Mouse (Mus musculus) Patski (cell line): Measurements from ENCODE around the gene Siah2. TPM values are rescaled to one million over a fixed set of nuclear protein-coding genes. Genes with fewer than 3 reads are reported as not detected.

Experiments
- ATAC-seq: fragments of 100-300 bp; one replicate; pipeline ENCODE4 v1.8.0; 2021
- CTCF ChIA-PET: fragments of 350-600 bp; sonication (Branson Sonifier 250); formaldehyde crosslinking; loops from one replicate; lab custom pipeline; 2022; ENCODE audit warnings: inconsistent platforms; lab: Charles Lee
- POLR2A ChIA-PET: fragments of 350-600 bp; sonication (Branson Sonifier 250); formaldehyde crosslinking; loops from one replicate; lab custom pipeline; 2022; ENCODE audit warnings: antibody characterized with exemption, inconsistent platforms; lab: Charles Lee
- DNase-seq: peaks from one replicate; pipeline ENCODE4 v3.0.0-alpha.2; 2011; ENCODE audit warnings: low read depth, low spot score
- H3K27me3 ChIP-seq: fragments of 371-371 bp; one replicate; pipeline ENCODE4 v1.5.1; 2021
- CTCF ChIP-seq: fragments of 100-300 bp; IDR thresholded peaks from one replicate; pipeline ENCODE4 v1.5.1; 2021
- in situ Hi-C: fragments of 300-500 bp; cut with MboI; formaldehyde crosslinking; loops from 3 replicates; pipeline ENCODE4 v1.11.1; 2018; ENCODE audit warnings: low pct_unique_long_range_greater_than_20kb, mixed read lengths
- polyA plus RNA-seq: library from polyadenylated mRNA; unstranded; gene quantifications from one replicate; pipeline ENCODE4 v1.2.3, GENCODE M21; 2021

Gene Siah2
- polyA plus RNA-seq, 1 experiment from 2014 or later = 16.0 TPM

DNA sequence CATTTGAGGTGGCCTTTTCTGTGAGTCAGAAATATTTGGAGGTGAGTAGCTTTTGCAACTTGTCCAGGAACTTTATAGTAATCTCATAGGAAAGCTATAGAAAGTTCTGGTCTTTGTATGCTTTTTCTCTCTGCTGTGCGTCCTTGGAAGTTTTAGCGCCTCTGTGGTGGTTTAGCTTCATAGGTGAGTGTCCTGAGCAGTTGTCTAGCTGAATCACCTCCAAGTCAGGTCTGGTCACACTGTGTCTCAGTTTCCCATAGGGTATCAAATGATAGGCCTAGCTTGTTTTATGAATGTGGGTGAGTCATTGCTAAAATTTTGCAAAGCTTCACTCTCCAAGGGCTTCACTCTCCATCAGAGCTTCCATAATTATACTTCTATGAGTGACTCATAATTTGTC is 31.5 kb upstream of the Siah2 start:
- H3K27me3 ChIP-seq = no peaks in the 10 kb centered on the region
- DNase-seq (no peak), ATAC-seq (no peak)
- in situ Hi-C loops = no loop called here
- CTCF ChIA-PET = interaction anchor here (1.0 to 1.8 kb wide), 4 partner anchors 10 to 66 kb away, joined by 3 to 4 read pairs (median 3); no protein-coding TSS in a partner anchor
- TF ChIP-seq CTCF = no peak
- POLR2A ChIA-PET = no interaction called here

DNA sequence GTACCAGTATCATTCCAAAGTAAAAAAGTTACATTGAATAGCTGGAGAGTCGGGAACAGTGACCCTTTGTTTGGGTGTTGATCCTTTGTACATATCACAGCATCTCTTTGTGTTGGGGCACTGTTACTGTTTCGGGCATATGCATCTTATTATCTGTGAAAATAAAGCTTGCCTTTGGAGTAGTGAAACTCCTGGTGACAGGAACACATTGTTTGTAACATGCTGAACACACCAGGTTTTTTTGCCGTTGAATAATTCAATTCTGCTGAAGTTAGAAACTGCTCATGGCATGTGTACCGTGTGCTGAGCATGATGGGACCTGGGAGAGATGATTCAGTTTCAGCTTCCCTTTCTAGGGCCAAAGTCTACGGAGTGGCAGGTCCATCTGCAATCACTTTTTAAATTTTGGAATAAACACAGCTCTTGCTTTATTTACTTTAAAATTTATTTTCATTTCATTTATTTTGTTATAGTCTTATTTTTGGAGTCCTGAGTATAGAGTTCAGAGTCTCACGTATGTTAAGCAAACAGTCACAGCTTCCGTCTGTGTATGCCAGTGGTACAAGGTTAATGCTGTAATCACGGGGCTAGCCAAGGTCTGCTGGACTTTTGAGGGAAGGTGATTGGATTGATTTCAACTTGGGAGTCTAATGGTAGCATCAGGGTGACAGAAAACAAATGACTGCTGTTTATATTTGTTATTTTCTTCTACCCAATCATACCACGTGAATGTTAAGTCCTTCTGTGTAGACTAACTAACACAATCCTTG is 27.4 kb upstream of the Siah2 start:
- POLR2A ChIA-PET = no interaction called here
- no peak for DNase-seq
- H3K27me3 ChIP-seq = no peaks in the 10 kb centered on the region
- CTCF ChIA-PET = interaction anchor here (0.8 to 1.5 kb wide), 3 partner anchors 10 to 19 kb away, joined by 3 read pairs; no protein-coding TSS in a partner anchor
- no peak for TF ChIP-seq CTCF
- no peak for ATAC-seq
- in situ Hi-C loops = no loop called here

DNA sequence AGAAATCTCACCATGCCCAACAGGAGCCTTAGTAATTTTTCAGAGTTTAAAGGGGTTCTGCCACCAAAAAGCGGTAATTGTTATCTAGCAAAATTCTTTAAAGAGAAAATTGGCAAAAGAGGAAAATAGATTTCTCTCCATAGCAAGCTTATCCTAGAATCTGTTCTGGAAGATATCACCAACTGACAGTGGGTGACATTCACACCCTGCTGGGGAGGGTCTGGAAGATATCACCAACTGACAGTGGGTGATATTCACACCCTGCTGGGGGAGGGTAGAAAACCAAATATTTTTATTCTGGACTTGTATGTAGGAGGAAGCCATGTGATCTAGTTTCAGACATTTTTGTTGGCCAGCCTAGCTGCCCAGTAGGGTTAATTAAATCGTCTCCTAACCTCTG is 24.5 kb upstream of the Siah2 start:
- CTCF ChIA-PET = no interaction called here
- in situ Hi-C loops = no loop called here
- POLR2A ChIA-PET = no interaction called here
- no peak for TF ChIP-seq CTCF
- no peaks in the 10 kb centered on the region for H3K27me3 ChIP-seq
- ATAC-seq = no peak
- no peak for DNase-seq

DNA sequence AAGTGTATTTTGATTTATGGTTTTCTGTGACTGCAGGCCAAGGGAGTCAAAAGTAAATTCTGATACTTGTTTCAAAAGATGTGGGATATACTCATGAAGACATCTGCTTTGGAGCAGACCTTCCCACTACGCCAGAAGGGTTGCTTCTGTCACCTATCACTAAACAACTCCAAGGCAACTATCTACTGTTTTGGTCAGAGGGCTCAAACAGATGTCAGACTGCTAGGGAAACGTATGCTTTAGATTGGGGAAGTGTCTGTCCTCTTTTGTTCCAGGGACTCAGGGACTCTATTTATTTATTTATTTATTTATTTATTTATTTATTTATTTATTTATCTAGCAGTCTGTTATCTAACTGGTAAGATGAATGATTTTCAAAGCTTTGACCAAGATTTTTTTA is 22.6 kb upstream of the Siah2 start:
- in situ Hi-C loops = no loop called here
- ATAC-seq = no peak
- POLR2A ChIA-PET = no interaction called here

DNA sequence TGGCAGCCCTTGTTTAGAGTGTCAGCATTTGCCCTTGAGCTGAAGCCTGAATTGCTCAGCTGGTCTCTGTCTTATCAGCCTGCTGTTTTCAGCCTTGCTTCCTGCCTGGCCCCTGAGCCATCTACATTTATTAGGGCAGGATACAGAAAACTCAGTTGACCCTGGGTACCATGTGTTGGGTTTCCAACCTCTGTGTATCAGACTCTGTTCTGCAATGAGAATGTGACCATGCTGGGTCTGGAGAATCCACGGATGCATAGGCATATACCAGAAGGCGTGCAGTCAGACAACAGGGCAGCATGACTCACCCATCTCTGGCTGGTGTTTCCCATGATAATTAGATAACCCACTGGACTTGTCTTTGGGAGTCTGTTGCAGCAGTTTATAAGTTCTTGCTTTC is 21.8 kb upstream of the Siah2 start:
- ChIA-PET CTCF (interaction anchor here (1.2 to 1.4 kb wide), 2 partner anchors 13 to 45 kb away, joined by 3 to 4 read pairs; no protein-coding TSS in a partner anchor), POLR2A (no interaction called here)
- in situ Hi-C loops = no loop called here
- H3K27me3 ChIP-seq = no peaks in the 10 kb centered on the region
- no peak for DNase-seq
- no peak for TF ChIP-seq CTCF
- no peak for ATAC-seq

More for the DNA sequence above, 22.6 kb upstream of the Siah2 start:
- DNase-seq = no peak
- H3K27me3 ChIP-seq = no peaks in the 10 kb centered on the region
- CTCF ChIA-PET = no interaction called here
- TF ChIP-seq CTCF = no peak

DNA sequence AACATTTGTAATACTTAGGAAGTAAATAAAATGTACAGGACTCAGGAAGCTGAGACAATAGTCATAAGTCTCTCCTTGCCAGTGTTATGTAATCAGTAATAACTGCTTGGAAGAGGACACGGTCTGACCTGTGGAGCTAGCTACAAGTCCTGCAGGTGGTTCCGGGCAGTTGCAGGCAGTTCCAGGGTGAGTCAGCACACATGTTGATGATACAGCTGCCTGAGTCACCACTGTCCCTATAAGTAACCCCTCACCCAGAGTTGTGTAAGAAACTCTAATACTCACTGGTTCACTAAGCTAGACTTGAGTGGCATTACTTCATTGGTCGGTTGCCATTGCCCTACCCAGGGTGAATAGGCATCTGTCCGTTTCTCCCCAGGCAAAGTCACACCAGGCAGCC is 21.0 kb upstream of the Siah2 start:
- H3K27me3 ChIP-seq = peaks cover 6% of the 10 kb centered on the region
- ChIA-PET POLR2A (interaction anchor here (0.7 kb wide), 1 partner anchor 612 kb away, joined by 5 read pairs; no protein-coding TSS in a partner anchor), CTCF (interaction anchor here (1.2 to 1.5 kb wide), 3 partner anchors 14 to 55 kb away, joined by 3 to 4 read pairs (median 3); no protein-coding TSS in a partner anchor)
- in situ Hi-C loops = no loop called here
- no peak for DNase-seq
- no peak for ATAC-seq
- TF ChIP-seq CTCF = no peak

DNA sequence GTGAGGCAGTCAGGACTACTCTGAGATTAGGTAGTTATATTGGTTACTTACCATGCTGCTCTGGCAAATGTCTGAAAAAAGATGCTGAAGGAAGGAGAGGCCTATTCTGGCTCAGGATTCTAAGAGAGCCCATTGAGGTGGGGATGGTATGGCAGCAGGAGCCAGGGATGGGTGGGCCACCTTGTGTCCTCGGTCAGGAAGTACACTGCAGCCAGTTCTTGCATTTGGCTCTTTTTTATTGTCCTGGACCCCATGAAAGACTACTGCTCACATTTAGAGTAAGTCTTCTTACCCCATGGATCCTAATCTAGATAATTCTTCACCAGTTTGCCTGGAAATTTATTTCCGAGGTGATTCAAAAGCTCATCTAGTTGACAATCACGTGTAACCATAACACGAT is 12.3 kb upstream of the Siah2 start:
- ChIA-PET POLR2A (interaction anchor here (0.7 kb wide), 1 partner anchor 34 kb away, joined by 3 read pairs; no protein-coding TSS in a partner anchor), CTCF (interaction anchor here (0.9 kb wide), 1 partner anchor 9 kb away, joined by 3 read pairs; no protein-coding TSS in a partner anchor)
- in situ Hi-C loops = no loop called here
- ATAC-seq (no peak), DNase-seq (no peak)
- peaks cover 6% of the 10 kb centered on the region for H3K27me3 ChIP-seq
- peak; percentile 46 for TF ChIP-seq CTCF

DNA sequence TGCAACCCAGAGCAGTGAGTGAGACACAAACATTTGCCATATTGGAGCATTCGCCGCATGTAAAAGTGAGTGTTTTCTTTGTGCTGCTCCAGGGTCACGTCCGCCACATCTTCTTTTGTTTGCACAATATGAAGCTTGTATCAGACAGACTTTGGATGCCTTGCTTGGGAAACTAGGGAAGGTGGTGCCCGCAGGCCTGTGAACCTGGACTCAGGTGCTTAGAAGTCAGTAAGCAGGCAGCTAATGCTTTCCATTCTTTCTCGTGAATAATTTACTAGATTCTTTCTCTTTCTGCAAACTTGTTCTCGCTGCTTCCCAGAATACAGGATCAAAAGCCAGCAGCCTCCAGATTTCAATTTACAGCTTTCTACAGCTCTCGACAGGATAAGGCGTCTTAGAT is 11.5 kb upstream of the Siah2 start:
- ChIA-PET CTCF (no interaction called here), POLR2A (interaction anchor here (0.7 kb wide), 1 partner anchor 132 kb away, joined by 3 read pairs; no protein-coding TSS in a partner anchor)
- no peak for ATAC-seq
- DNase-seq = no peak
- no peak for TF ChIP-seq CTCF
- H3K27me3 ChIP-seq = peaks cover 4% of the 10 kb centered on the region
- in situ Hi-C loops = no loop called here

DNA sequence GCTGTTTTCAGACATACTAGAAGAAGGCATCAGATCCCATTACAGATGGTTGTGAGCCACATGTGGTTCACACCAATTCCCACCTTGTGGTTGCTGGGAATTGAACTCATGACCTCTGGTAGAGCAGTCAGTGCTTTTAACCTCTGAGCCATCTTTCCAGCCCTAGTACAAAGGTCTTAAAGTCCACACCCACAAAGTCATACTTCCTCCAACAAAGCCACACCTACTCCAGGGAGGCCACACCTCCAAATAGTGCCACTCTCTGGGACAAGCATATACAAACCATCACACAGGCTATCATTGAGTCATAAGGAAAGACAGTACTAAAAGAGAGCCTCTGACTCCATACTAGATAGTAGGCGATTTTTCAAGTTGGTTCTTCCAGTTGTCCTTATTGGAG is 10.1 kb upstream of the Siah2 start:
- no peaks in the 10 kb centered on the region for H3K27me3 ChIP-seq
- ChIA-PET CTCF (interaction anchor here (1.5 kb wide), 1 partner anchor 8 kb away, joined by 3 read pairs; no protein-coding TSS in a partner anchor), POLR2A (no interaction called here)
- TF ChIP-seq CTCF = no peak
- no peak for DNase-seq
- in situ Hi-C loops = no loop called here
- ATAC-seq = no peak

DNA sequence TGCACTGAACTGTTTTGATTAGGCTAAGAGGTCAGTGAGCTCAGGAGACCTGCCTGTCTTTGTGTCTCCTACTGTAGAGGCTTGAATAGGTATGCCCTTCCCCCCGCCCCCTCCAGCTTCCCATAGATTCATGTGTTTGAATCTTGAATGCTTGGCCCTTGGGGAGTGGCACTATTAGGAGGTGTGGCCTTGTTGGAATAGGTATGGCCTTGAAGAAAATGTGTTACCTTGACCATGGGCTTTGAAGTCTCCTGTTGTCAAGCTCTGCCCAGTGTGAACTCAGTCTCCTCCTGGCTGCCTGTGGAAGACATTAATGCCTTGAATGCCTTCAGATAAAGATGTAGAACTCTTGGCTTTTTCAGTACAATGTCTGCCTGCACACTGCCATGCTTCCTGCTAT is 9.2 kb upstream of the Siah2 start:
- no peak for TF ChIP-seq CTCF
- ChIA-PET POLR2A (no interaction called here), CTCF (interaction anchor here (1.5 kb wide), 1 partner anchor 9 kb away, joined by 3 read pairs; no protein-coding TSS in a partner anchor)
- DNase-seq (no peak), ATAC-seq (no peak)
- no peaks in the 10 kb centered on the region for H3K27me3 ChIP-seq
- in situ Hi-C loops = no loop called here

DNA sequence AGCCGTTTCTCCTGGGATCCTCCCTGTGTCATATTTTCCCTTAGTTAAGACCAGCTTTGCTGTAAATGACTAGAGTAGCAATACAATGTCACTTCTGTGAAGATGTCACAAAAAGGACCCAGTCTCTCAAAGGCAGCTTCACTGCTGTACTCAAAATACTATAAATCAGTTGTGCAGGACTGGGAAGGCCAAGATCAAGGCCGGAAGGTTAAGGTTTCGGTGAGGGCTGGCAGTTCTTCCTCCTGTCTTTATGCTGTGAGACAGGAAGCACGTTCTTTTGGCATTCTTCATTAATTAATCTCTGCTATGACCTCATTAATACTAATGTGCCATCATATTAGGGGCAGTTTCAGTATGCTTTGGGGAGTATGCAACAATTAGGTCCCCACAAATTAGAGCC is 5.7 kb upstream of the Siah2 start:
- ChIA-PET CTCF (no interaction called here), POLR2A (no interaction called here)
- no peak for TF ChIP-seq CTCF
- H3K27me3 ChIP-seq = no peaks in the 10 kb centered on the region
- DNase-seq (no peak), ATAC-seq (no peak)
- in situ Hi-C loops = loop anchor here (25.0 kb wide), 1 partner anchor 1839 kb away; no protein-coding TSS in a partner anchor
